Mouse (Mus musculus) spleen, adult 12 weeks (tissue): ENCODE results near the gene 4930595D18Rik.

Source experiments
- DNase-seq: peaks from one replicate; pipeline ENCODE4 v3.0.0; 2022; ENCODE audit warnings: low spot score

4930595D18Rik gene

DNA sequence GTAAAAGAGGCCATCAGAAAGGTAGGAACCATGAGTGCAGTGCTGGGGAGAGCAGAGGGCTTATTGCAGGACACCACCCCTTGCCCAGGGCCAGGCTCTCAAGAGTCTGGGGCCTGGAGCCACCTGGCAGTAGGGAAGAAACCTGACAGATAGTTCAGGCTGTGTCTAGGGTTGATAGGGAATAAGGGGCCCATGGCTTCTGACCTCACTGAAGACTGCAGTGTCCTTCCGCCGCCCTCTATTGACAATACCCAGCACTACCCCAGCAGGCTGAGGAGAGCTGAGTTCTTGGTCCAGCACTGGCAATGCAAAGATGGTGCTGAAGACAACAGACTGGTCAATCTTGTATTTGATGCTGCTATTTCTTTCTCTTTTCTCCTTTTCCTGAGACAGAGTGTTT, 47.2 kb downstream of the 4930595D18Rik start:
- DNase-seq, result no peak

DNA sequence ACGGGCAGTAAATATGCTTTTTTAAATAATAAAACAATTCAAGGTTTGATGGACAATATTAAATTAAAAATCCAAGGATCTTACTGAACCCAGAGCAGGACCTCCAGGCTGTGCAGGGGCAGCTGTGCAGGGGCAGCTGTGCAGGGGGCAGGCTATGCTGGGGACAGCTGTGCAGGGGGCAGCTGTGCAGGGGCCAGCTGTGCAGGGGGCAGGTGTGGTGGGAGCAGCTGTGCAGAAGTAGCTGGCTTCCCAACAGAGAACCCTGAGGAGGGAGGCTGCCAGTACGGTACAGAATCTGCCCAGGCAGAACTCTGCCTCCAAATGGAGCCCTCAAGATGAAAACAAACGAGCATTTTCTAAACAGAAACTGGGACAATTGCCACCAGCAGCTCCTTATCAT, 48.3 kb downstream of the 4930595D18Rik start:
- DNase-seq, result no peak

DNA sequence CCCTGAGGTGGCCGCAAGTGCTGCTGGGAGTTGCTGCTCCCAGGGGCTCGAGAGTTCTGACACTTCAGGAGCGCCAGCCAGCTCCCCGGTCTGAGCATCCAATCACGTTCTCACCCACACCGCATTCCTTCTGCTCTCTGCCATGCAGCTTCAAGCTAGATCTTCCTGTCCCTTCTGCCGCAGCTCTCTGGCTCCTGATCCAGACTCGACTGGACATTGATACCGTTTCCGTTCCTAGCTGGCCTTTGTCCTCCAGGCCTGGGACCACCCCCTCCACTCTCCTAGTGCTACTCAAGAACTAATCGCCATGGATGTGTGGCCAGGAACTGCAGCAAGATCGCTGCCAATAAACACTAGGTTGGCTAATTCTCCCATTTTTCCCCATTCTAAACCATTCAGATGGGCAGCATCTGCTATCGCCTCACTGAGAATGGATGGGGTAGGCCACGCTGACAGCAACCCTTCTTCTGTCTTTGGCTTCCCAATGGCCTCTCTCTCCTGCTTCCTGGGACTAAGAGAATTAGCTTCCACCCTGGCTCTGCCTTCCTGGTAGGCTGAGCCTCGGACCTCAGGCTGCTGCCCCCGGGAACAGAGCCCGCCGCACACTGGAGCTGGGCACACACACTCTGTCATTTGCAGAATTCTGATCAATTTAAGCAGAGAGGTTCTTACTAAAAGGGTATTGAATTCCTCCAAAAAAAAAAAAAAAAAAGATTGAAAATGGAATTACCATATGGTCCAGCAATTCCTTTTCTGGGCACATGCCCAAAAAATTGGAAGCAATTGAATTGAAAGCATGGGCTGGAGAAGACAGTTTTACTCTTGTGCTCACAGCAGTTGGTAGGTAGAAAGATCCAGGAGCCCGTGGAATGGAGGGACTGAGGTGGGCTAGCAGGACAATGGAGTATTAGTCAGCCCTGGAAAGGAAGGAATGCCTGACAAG, 49.2 kb downstream of the 4930595D18Rik start:
- DNase-seq, result no peak

DNA sequence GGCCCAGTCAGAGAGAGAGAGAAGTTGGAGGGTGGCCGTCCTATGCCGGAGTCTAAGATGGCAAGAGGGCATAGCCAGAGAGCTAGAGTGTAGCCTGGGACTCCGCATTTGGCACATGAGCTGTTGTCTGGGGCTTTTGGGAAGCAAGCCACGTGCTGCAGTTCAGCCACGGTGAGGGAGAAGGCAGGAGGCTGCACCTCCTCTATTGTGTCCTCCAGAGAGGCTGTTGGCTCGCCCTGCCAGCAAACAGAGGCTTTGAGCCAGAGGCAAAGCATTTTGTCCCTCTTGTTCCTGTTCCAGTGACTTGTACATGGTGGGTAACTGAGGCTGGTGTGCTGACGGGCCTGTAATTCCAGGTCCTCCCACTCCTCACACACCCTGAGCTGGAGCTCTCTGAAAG, 50.1 kb downstream of the 4930595D18Rik start:
- no peak for DNase-seq

DNA sequence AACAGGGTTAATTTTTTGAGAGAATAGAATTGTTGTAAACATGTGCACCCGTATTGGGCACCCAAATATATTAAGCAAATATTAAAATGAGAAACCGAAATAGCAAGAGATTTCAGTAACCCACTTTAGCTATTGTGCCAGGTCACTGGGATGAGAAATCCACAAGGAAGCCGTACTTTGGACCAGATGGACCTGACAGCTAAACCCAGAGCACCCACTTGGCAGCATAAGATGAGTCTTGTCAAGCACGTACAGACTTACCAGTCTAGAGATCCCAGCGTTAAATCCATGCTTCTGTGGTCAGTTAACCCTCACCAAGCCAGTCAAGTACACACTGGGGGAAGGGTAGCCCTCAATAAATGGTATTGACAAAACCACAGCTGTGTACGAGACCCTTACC, 58.6 kb downstream of the 4930595D18Rik start:
- DNase-seq, result no peak

DNA sequence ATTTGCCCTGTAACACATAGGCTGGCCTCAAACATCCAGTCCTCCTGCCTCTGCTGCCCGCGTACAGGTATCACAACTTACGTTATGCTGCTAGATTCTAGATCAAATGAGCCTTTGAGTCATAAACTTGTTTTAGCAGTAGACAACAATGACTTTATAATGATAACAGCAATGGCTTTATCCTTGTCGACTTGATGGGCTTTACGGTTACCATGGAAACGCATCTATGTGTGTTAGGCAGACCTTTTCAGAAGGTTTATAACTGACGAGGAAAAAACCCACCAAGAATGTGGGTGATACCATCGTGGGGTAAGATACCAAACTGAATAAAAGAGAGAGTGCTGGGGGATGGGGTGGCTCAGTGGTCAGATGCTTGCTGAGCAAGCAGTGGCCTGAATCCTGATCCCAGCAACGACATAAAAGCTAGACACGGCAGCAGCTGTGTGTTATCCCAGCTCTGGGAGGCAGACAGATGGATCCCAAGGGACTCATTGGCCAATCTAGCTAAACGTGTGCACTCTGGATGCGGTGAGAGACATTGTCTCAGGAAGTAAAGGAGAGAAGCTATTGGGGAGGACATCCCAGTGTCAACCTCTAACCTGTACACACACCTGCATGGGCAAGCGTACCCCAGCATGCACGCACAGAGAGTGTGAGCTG, 59.6 kb downstream of the 4930595D18Rik start:
- DNase-seq, result no peak

DNA sequence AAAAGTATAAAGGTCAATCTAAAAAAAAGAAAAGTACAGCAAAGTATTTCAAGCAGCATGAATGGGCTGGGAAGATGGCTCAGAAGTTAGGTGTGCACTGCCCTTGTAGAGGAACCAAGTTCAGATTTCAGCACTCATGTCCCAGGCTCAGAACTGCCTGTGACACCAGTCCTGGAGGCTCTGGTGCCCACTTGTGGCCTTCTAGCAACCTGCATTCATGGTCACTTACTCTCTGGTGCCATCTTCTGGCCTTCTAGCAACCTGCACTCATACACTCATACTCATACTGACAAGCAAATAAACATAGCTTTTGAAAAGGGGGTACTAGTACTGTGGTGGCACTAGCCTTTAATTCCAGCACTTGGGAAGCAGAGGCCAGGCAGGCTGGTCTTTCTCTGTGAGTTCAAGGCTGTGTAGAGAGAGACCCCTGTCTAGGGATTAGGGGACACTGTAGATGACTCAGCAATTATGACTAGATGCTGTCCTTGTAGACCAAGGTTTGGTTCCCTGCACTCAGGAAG, 61.9 kb downstream of the 4930595D18Rik start:
- no peak for DNase-seq

DNA sequence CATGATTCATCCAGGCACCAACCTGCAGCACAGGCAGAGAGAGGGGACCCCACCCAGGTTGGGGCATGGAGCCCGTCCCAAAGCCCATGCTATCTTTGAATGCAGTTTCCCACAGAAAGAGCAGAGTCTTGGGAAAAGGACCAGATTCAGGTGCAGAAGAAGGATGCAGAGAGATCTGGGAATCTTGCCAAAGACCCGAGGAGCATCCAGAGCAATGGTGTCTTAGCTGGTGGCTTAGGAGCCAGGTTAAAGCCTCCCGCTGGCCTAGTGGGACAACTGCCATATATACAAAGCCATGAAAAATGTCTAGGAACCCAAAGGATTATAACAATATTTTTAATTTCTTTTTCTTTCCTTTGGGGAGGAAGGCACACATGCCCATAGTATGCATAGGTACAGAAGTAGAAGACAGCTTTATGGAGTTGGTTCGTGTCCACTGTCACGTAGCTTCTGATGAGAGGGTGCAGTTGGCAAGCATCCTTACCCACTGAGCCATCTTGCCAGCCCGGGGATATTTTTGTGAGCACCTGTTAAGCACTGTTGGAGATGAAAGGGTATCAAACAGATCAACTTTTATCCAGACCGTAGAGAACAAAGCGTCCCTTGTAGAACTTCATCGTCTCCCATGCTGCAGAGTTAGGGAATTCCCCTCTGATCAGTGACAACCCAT, 63.2 kb downstream of the 4930595D18Rik start:
- no peak for DNase-seq

DNA sequence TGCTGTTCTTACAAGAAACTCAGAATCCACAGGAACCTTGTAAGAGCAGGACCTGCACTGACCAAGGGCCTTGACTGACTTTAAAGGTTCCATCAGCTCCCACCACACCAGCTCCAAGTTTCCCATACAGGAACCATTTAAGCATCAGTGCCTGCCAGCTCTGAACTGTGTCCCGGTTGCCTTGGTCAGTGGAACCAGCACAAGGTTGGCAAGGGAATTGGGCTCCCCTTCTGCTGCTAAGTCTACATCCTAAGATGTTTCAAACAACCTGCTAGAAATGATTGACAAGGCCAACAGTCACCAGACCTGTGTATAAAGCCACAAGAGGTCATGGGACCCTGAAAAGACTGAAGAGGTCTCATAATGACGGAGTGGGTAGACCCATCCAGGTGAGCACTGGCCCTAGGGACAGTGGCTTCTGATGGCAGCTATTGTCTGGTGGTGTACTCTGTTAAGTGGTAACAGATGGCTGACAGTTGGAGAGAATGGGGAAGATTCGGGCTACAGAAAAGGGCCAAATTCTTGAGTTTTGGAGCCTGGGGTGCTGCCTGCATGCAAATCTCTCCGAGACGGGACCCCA, 64.7 kb downstream of the 4930595D18Rik start:
- DNase-seq, result no peak

DNA sequence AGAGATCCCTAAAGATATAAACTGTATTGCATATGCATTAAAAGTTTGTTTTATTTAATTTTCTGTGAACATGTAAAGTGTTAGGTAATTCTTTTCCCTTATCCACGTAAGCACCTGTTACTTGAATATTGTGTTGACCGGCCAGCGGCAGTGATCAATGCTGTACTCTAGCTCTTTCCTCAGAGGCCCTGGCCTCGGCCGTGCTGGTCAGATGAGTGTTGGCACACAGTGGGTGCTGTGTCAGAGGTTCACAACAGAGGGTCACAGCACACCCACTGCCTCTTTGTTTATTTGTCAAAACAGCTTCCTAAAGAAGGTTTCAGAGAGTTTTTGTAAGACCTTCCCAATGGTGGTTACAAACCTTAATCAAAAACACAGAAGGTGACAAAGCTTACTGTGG, 69.7 kb downstream of the 4930595D18Rik start:
- no peak for DNase-seq

DNA sequence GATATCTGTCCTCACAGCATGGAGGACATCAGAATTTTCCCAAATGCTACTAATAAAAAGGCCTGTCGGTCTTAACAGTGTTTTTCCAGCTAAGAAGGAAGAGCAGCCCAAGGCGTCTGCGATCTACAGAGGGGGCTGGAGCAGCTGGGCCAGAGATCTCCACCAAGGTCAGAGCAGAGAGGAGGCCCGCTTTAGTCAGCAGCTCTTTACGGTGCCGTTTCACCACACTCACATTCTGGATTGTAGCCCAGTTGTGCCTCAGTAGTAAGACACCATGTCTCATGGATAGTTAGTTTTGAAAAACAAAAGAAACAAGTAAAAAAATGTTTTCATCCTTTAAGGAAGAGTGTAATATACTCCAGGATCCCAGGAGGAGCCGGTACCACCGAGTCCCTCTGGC, 73.1 kb downstream of the 4930595D18Rik start:
- no peak for DNase-seq
